Mouse (Mus musculus) thymus, postnatal 4 days (tissue): ENCODE results near the gene Sptb.

Experiments
- DNase-seq: peaks from one replicate; pipeline ENCODE4 v3.0.0; 2021

The Sptb gene

GRCm38 (mm10) chr12:76670533-76671086 is 39.7 kb downstream of the Sptb start:
- DNase-seq = no peak

GRCm38 (mm10) chr12:76669956-76670530 is 40.3 kb downstream of the Sptb start:
- no peak for DNase-seq

- DNase-seq = no peak
Measured at GRCm38 (mm10) chr12:76668654-76669419, 41.5 kb downstream of the Sptb start.

GRCm38 (mm10) chr12:76651788-76652345 is 58.5 kb downstream of the Sptb start:
- DNase-seq = no peak

GRCm38 (mm10) chr12:76649708-76650687 is 60.3 kb downstream of the Sptb start:
- peak; percentile 81 for DNase-seq

- DNase-seq = no peak
Measured at GRCm38 (mm10) chr12:76645222-76646110, 64.9 kb downstream of the Sptb start.

GRCm38 (mm10) chr12:76643679-76644078 is 66.7 kb downstream of the Sptb start:
- DNase-seq = no peak

- no peak for DNase-seq
Measured at GRCm38 (mm10) chr12:76642616-76643015, 67.7 kb downstream of the Sptb start.

- no peak for DNase-seq
Measured at GRCm38 (mm10) chr12:76640620-76641019, 69.7 kb downstream of the Sptb start.

- no peak for DNase-seq
Measured at GRCm38 (mm10) chr12:76634899-76635693, 75.3 kb downstream of the Sptb start.

- DNase-seq = no peak
Measured at GRCm38 (mm10) chr12:76623374-76623773, 87.0 kb downstream of the Sptb start.

- DNase-seq = no peak
Measured at GRCm38 (mm10) chr12:76619847-76620246, 90.5 kb downstream of the Sptb start.

GRCm38 (mm10) chr12:76618175-76618574 is 92.2 kb downstream of the Sptb start:
- no peak for DNase-seq

- DNase-seq = no peak
Measured at GRCm38 (mm10) chr12:76615580-76615937, 94.8 kb downstream of the Sptb start.

- no peak for DNase-seq
Measured at GRCm38 (mm10) chr12:76614868-76615579, 95.3 kb downstream of the Sptb start.

- DNase-seq = no peak
Measured at GRCm38 (mm10) chr12:76612621-76613020, 97.7 kb downstream of the Sptb start.

- DNase-seq = no peak
Measured at GRCm38 (mm10) chr12:76608997-76609565, 101.3 kb downstream of the Sptb start.

GRCm38 (mm10) chr12:76608241-76608640 is 102.1 kb downstream of the Sptb start:
- no peak for DNase-seq

- no peak for DNase-seq
Measured at GRCm38 (mm10) chr12:76605837-76606236, 104.5 kb downstream of the Sptb start.

- DNase-seq = no peak
Measured at GRCm38 (mm10) chr12:76604546-76604945, 105.8 kb downstream of the Sptb start.
